19 mouse cellular contexts compared by ENCODE assay signal in the genomic region with DNA sequence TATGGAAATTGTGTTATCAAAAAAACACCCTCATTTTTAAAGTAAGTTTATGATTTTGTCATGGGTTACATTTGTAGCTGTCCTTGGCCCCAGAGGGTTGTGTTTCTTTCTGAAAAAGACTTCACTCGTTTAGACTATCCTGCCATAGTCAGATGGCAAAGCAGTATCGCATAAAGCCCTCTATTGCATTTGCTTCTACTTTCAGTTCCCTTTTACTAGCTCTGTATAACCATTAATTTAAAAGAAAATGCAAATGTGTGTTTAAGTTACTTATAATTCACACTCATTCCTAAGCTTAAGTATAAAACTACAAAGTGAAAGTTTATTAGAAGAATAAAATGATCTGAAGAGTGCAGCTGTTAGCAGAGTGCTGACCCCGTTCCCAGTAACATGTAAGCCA.
"Had no signal": no experiment of that assay in that cellular context is flagged by ENCODE, and none has a peak within 500 bp of the region (broad histone marks: within the 10 kb centered on the region; RNA-seq: fewer than 3 reads in every experiment).

No protein-coding gene starts in this region.

- H3K4me3 ChIP-seq: midbrain, embryonic 10.5 days; midbrain, embryonic 12.5 days; myocyte; neural tube, embryonic 13.5 days; neural tube, embryonic 15.5 days; stomach, embryonic 15.5 days had no signal

- H3K27ac ChIP-seq: midbrain, embryonic 10.5 days; midbrain, embryonic 12.5 days; neural tube, embryonic 13.5 days; neural tube, embryonic 15.5 days; stomach, embryonic 15.5 days; stomach, postnatal 0 days had no signal

- H3K9ac ChIP-seq: lung, embryonic 14.5 days; midbrain, embryonic 12.5 days; neural tube, embryonic 13.5 days; neural tube, embryonic 15.5 days; stomach, embryonic 15.5 days had no signal

- H3K36me3 ChIP-seq: midbrain, embryonic 10.5 days; midbrain, embryonic 12.5 days; neural tube, embryonic 13.5 days; neural tube, embryonic 15.5 days; stomach, embryonic 15.5 days had no signal

- H3K4me1 ChIP-seq: midbrain, embryonic 10.5 days; midbrain, embryonic 12.5 days; neural tube, embryonic 15.5 days; stomach, embryonic 15.5 days had no signal

- H3K27me3 ChIP-seq: midbrain, embryonic 12.5 days; neural tube, embryonic 13.5 days; neural tube, embryonic 15.5 days; stomach, embryonic 15.5 days had no signal

- DNase-seq: lung, adult 18-20 months; lung, embryonic 14.5 days; lung, postnatal 10 days; lung, postnatal 4 days; midbrain, embryonic 14.5 days; right cerebral cortex, postnatal 25 days; right cerebral cortex, postnatal 4 days; spleen, adult 18-20 months; thymus, adult 2 months; thymus, postnatal 25 days; thymus, postnatal 4 days had no signal

- H3K9me3 ChIP-seq: midbrain, embryonic 10.5 days; midbrain, embryonic 12.5 days; neural tube, embryonic 13.5 days; neural tube, embryonic 15.5 days; stomach, embryonic 15.5 days had no signal

- ATAC-seq: midbrain, embryonic 16.5 days had no signal
